Mouse (Mus musculus) hindbrain, embryonic 16.5 days (tissue): ENCODE results near the gene Art3. TPM values are rescaled to one million over a fixed set of nuclear protein-coding genes. Genes with fewer than 3 reads are reported as not detected.

Experiments
- ATAC-seq: fragments of 200-750 bp; cut with Nextera tagmentation; 2 replicates; pipeline ENCODE4 v1.8.0; 2017; ENCODE audit warnings: moderate TSS enrichment, moderate library complexity
- H3K27ac ChIP-seq: fragments of 300-500 bp; sonication (generic); 2 replicates; pipeline ENCODE4 v1.5.1; 2014; ENCODE audit warnings: low read depth, mild to moderate bottlenecking, control low read depth, low read length, moderate library complexity
- H3K27me3 ChIP-seq: fragments of 300-500 bp; sonication (generic); replicated peaks from 2 replicates; pipeline ENCODE4 v1.6.1; 2014; ENCODE audit warnings: low read length; ENCODE audit not compliant: control insufficient read depth, insufficient read depth
- H3K36me3 ChIP-seq: fragments of 300-500 bp; sonication (generic); 2 replicates; pipeline ENCODE4 v1.6.1; 2014; ENCODE audit warnings: mild to moderate bottlenecking, low read length, moderate library complexity, mixed read lengths; ENCODE audit not compliant: control insufficient read depth, insufficient read depth
- H3K4me1 ChIP-seq: fragments of 300-500 bp; sonication (generic); 2 replicates; pipeline ENCODE4 v1.6.1; 2014; ENCODE audit warnings: low read depth, low read length; ENCODE audit not compliant: control insufficient read depth, insufficient read depth
- H3K4me2 ChIP-seq: fragments of 300-500 bp; sonication (generic); 2 replicates; pipeline ENCODE4 v1.6.1; 2014; ENCODE audit warnings: mild to moderate bottlenecking, low read length, control low read depth, moderate library complexity
- H3K4me3 ChIP-seq: fragments of 300-500 bp; sonication (generic); 2 replicates; pipeline ENCODE4 v1.5.1; 2014; ENCODE audit warnings: mild to moderate bottlenecking, low read length, control low read depth, moderate library complexity
- H3K9ac ChIP-seq: fragments of 300-500 bp; sonication (generic); 2 replicates; pipeline ENCODE4 v1.6.1; 2014; ENCODE audit warnings: low read depth, mild to moderate bottlenecking, control low read depth, low read length, moderate library complexity
- H3K9me3 ChIP-seq: fragments of 300-500 bp; sonication (generic); 2 replicates; pipeline ENCODE4 v1.6.1; 2014; ENCODE audit warnings: mild to moderate bottlenecking, low read length, moderate library complexity; ENCODE audit not compliant: control insufficient read depth
- WGBS: fragments of 180-500 bp; shearing (Covaris S2); extraction: QIAGEN DNeasy Blood & Tissue Kit; methylation state at CpG from one replicate; pipeline ENCODE4 v1.1.7; 2014; 5-methylcytosine and 5-hydroxymethylcytosine counted together
- polyA plus RNA-seq: library from polyadenylated mRNA; unstranded; fragments of >200 nt; fragmentation: Nextera tagmentation; extraction: Ambion mirVana; gene quantifications from 2 replicates; pipeline ENCODE4 v1.2.1, GENCODE M21; 2015

Art3 gene
- 6.4 and 6.7 TPM in 2 replicates for polyA plus RNA-seq

DNA sequence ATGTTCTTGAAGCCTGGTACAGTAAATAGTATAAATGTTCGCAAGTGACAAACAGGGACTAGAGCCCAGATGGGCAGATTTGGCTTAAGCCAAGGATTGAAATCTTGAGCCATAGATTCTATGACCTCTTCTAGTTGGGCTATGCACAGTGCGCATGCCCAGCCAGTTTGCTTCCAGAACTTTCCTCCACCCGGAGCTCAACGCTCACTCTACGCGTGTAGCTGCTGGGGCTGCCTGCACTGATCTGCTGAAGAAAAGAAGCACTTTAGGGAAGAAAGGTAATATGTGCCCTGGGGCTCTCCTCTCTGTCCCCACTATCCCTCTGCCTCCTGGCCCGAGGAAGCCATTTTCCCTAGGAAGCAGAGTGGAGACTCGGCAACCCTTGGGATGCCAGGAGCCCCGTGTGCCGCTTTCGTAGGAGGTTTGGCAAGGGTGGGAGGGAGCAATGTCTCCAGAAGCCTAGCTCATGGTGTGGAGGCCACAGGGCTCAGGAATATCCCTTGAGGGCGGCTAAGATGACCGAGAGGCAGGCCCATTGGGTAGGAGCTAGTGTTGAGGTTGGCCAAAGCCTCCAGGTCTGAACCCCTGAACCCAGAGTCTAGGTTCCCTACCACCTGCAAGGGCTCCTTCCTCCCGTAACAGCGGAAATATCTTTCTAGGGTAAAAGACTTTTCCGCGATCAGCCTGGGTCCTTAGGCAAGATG is at the start of gene Art3:
TSS of gene Art3 (plus strand) at position 193 of the 704 bp plus-strand sequence.
- H3K9me3 ChIP-seq: no peaks in the 10 kb centered on the region
- no peak within 1 kb of the TSS for H3K4me3 ChIP-seq
- H3K36me3 ChIP-seq: no peaks in the 10 kb centered on the region
- WGBS: 95% methylated on average over 17 of the region's 17 CpGs
- no peak within 1 kb of the TSS for H3K27ac ChIP-seq
- H3K4me1 ChIP-seq: no peaks in the 10 kb centered on the region
- H3K4me2 ChIP-seq: no peak within 1 kb of the TSS
- H3K9ac ChIP-seq: no peak within 1 kb of the TSS
- ATAC-seq: no peak
- H3K27me3 ChIP-seq: no peaks in the 10 kb centered on the region

DNA sequence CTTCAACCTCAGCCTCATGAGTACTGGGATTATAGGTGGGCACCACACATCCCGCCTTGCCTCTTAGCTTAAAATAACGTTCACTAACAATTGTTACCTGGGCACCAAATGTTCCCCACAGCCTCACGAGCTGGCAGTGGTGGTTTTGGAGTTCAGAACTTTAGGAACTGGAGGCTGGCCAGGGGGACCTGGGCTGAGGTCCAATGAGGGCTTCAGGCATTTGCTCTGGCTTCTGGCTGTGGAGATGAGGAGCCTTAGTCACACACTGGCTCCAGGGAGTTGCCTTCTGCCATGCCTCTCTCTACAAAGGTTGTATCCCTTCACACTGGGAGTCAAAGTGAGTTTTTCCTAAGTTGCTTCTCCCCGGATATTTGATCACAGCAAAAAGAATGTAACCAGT is 49.1 kb upstream of the Art3 start:
- no peak overlapping the region for H3K4me2 ChIP-seq
- peaks cover 5% of the 10 kb centered on the region for H3K4me1 ChIP-seq
- no peak for ATAC-seq
- no peak overlapping the region for H3K27ac ChIP-seq
- H3K36me3 ChIP-seq: peaks cover 10% of the 10 kb centered on the region
- H3K9me3 ChIP-seq: no peaks in the 10 kb centered on the region
- no peaks in the 10 kb centered on the region for H3K27me3 ChIP-seq
- H3K4me3 ChIP-seq: no peak overlapping the region
- WGBS: 80% methylated on average over 4 of the region's 4 CpGs
- no peak overlapping the region for H3K9ac ChIP-seq

DNA sequence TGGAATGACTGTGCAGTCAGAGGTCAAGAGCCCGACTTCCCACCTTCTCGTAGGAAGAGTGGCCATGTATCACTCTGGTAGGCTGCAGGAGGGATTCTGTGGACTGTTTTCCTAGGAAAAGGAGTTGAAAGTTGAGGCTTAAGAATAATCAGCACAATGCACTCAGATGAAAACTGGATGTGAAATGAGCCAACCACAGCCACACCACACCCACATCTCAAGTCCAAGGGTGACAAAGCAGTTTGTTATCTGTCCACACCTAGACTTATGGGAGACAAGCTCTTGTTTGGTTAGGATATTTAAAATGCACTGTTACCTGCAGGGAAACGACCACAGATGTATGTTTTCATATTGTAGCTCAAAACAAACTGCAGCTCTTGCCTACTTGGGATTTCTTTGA is 48.5 kb upstream of the Art3 start:
- WGBS: 77% methylated on average over 3 of the region's 3 CpGs
- no peaks in the 10 kb centered on the region for H3K9me3 ChIP-seq
- H3K27me3 ChIP-seq: no peaks in the 10 kb centered on the region
- H3K4me3 ChIP-seq: no peak overlapping the region
- no peak overlapping the region for H3K27ac ChIP-seq
- peaks cover 5% of the 10 kb centered on the region for H3K4me1 ChIP-seq
- peaks cover 16% of the 10 kb centered on the region for H3K36me3 ChIP-seq
- no peak overlapping the region for H3K4me2 ChIP-seq
- no peak overlapping the region for H3K9ac ChIP-seq
- no peak for ATAC-seq

DNA sequence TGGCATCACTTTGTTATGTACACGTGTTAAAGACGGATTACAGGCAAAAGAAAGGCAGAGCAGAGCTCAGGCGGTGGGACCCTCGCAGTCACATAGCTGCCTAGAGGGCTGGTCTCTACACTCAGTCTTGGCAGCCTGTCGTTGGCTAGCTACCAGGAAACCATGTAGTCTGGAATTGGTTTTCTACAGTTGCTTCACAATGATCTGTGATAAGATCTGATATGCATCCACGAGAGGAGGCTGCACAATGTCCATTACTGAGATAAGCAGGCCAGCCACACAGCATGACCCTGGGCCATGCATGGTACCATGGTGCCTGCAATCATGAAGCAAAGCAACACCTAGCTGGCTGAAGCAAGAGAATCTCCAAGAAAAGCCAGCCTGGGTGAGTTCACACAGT is 43.8 kb upstream of the Art3 start:
- Histone ChIP-seq H3K4me3 (no peak overlapping the region), H3K27me3 (no peaks in the 10 kb centered on the region), H3K27ac (no peak overlapping the region), H3K4me1 (no peaks in the 10 kb centered on the region), H3K4me2 (no peak overlapping the region), H3K36me3 (peaks cover 37% of the 10 kb centered on the region), H3K9me3 (no peaks in the 10 kb centered on the region), H3K9ac (no peak overlapping the region)
- no peak for ATAC-seq
- WGBS: 86% methylated on average over 6 of the region's 6 CpGs

DNA sequence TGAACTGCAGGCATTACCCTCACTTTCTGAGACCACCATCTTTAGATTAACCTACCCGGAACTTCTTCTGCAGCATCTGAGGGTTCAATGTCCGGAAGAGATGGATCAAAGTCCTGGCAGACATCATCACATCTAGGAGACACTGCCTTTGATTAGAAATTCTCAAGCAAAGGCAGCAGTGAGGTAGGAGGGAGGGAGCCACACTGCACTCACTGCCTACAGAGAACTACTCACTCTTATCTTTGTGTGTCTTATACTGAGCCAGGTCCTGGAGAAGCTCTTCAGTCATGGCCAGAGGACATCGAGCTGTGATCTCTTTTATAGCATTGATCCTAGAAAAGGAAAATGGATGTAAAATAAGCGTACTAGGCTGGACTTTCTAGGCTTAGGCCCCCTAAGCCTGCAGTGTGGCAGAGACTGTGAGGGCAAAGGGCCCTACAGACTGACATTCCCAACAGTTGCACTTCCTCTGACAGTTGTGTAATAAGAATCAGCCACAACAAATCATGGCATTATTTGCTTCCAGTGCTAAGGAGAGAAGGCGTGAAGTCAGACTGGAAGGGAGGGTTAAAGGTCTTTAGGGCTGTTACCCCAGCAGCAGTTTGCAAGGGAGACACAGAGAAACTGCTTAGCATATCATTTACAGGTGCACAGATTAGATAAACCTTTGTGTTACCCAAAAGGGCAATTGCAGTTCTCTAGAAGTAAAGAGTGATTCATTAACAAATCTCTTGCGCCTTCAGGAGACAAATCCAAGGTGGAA is 39.8 kb upstream of the Art3 start:
- no peak overlapping the region for H3K9ac ChIP-seq
- 94% methylated on average over 6 of the region's 6 CpGs for WGBS
- H3K9me3 ChIP-seq: no peaks in the 10 kb centered on the region
- no peaks in the 10 kb centered on the region for H3K4me1 ChIP-seq
- no peak overlapping the region for H3K4me2 ChIP-seq
- no peaks in the 10 kb centered on the region for H3K27me3 ChIP-seq
- no peak overlapping the region for H3K27ac ChIP-seq
- no peak overlapping the region for H3K4me3 ChIP-seq
- peaks cover 39% of the 10 kb centered on the region for H3K36me3 ChIP-seq
- ATAC-seq: no peak

DNA sequence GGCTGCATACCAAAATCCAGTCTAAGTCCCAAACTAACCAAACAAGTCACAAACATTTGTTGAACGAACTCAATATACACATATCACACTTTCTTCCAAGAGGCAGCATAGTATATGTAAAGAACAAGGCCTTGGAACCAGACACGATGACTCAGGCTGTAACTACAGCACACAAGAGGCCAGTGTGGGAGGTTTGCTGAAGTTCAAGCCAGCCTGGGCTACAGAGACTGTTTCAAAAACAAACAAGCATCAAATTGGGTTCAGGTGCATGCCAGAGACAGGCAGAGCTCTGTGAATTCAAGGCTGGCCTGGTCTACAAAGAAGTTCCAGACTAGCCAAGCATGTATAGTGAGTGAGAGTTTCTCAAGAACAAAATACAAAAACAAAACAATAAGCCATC is 37.1 kb upstream of the Art3 start:
- Histone ChIP-seq H3K4me3 (no peak overlapping the region), H3K36me3 (peaks cover 42% of the 10 kb centered on the region), H3K9ac (no peak overlapping the region), H3K4me2 (no peak overlapping the region), H3K27me3 (no peaks in the 10 kb centered on the region), H3K9me3 (no peaks in the 10 kb centered on the region), H3K27ac (no peak overlapping the region), H3K4me1 (no peaks in the 10 kb centered on the region)
- WGBS: 87% methylated on average over 2 of the region's 2 CpGs
- ATAC-seq: no peak

DNA sequence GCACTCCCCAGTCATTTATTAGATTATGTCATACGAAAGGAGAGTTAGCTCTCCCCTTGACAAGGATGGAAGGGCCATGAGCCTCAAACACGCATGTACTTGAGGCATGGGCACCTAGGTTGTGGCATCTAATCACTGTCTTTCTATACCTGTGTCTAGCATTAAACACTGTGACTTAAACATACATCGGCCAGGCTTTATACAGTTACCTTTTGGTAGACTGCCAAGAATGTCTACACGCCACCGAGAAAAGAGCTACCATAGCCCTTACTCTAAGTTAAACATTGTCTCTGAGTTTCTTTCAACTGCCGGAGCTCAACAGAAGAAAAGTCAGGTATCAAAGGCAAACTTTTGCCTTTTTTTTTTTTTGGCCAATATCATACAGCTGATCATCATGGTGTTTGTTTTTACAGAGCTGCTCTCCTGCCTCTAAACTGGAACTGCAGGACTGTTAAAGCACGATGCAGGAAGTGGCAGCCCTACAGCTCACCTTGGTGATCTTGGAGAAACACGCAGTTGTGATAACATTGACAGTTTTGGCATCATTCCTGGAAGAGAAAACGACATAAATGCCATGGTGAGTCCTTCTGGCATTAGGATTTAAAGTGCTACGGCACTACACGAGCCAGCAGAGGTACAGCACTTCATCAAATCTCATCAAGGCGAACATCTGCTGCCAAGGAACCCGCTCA is 29.3 kb upstream of the Art3 start:
- H3K27me3 ChIP-seq: no peaks in the 10 kb centered on the region
- H3K4me2 ChIP-seq: no peak overlapping the region
- peaks cover 58% of the 10 kb centered on the region for H3K36me3 ChIP-seq
- H3K4me3 ChIP-seq: no peak overlapping the region
- no peak overlapping the region for H3K9ac ChIP-seq
- WGBS: 90% methylated on average over 13 of the region's 13 CpGs
- H3K27ac ChIP-seq: no peak overlapping the region
- H3K9me3 ChIP-seq: no peaks in the 10 kb centered on the region
- no peak for ATAC-seq
- H3K4me1 ChIP-seq: no peaks in the 10 kb centered on the region

DNA sequence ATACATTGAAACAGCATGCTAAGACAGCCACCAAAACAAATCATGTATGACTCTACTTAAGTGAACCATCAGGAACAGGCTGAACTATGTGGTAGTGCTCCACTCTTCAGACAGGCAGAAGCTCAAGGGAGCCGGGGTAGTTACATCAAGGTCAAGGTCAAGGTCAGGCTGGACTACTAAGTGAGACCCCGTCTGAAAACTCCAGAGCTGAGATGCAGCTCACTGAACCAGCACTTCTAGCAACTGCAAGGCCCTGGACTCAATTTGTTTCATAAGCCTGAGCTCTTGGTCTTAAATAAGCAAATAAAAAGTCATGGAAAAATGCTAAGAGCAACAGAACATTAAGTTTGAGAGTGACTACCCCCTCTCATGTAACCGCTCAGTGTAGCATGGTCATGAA is 27.3 kb upstream of the Art3 start:
- Histone ChIP-seq H3K9me3 (no peaks in the 10 kb centered on the region), H3K36me3 (peaks cover 45% of the 10 kb centered on the region), H3K4me2 (no peak overlapping the region), H3K27ac (no peak overlapping the region), H3K4me3 (no peak overlapping the region), H3K4me1 (peaks cover 10% of the 10 kb centered on the region), H3K9ac (no peak overlapping the region), H3K27me3 (no peaks in the 10 kb centered on the region)
- no peak for ATAC-seq
- WGBS: 90% methylated on average over 3 of the region's 3 CpGs
